Mouse (Mus musculus) heart, embryonic 11.5 days (tissue): ENCODE measurements at regions not wholly inside any gene's neighbourhood (a gene's known extent, or its start where the extent isn't known, plus 50 kb on each side); places are given as distances from the start of the nearest gene placed in this dataset.

Source experiments
- ATAC-seq: fragments of 200-750 bp; cut with Nextera tagmentation; replicated peaks from 2 replicates; pipeline ENCODE4 v1.8.0; 2017; ENCODE audit warnings: moderate library complexity; ENCODE audit not compliant: insufficient number of reproducible peaks, low FRiP score, low TSS enrichment
- H3K27ac ChIP-seq: fragments of 300-500 bp; sonication (generic); 2 replicates; pipeline ENCODE4 v1.5.1; 2014; ENCODE audit warnings: mild to moderate bottlenecking, low read depth, low read length
- H3K27me3 ChIP-seq: fragments of 300-500 bp; sonication (generic); 2 replicates; pipeline ENCODE4 v1.6.1; 2014; ENCODE audit warnings: mild to moderate bottlenecking, low read length, mixed read lengths; ENCODE audit not compliant: control insufficient read depth, insufficient read depth
- H3K36me3 ChIP-seq: fragments of 300-500 bp; sonication (generic); 2 replicates; pipeline ENCODE4 v1.6.1; 2014; ENCODE audit warnings: mild to moderate bottlenecking, low read length, moderate library complexity, mixed read lengths; ENCODE audit not compliant: control insufficient read depth, insufficient read depth
- H3K4me1 ChIP-seq: fragments of 300-500 bp; sonication (generic); 2 replicates; pipeline ENCODE4 v1.6.1; 2014; ENCODE audit warnings: low read length; ENCODE audit not compliant: control insufficient read depth, insufficient read depth
- H3K4me2 ChIP-seq: fragments of 300-500 bp; sonication (generic); 2 replicates; pipeline ENCODE4 v1.6.1; 2014; ENCODE audit warnings: mild to moderate bottlenecking, moderate library complexity
- H3K4me3 ChIP-seq: fragments of 300-500 bp; sonication (generic); 2 replicates; pipeline ENCODE4 v1.5.1; 2014; ENCODE audit warnings: low read depth, low read length
- H3K9ac ChIP-seq: fragments of 300-500 bp; sonication (generic); 2 replicates; pipeline ENCODE4 v1.6.1; 2014; ENCODE audit warnings: mild to moderate bottlenecking, low read depth, low read length, moderate library complexity
- H3K9me3 ChIP-seq: fragments of 300-500 bp; sonication (generic); replicated peaks from 2 replicates; pipeline ENCODE4 v1.6.1; 2016; ENCODE audit warnings: low read length; ENCODE audit not compliant: control insufficient read depth
- WGBS: fragments of 180-500 bp; shearing (Covaris S2); extraction: QIAGEN DNeasy Blood & Tissue Kit; methylation state at CpG from one replicate; pipeline ENCODE4 v1.1.7; 2014; ENCODE audit not compliant: insufficient replicate concordance; 5-methylcytosine and 5-hydroxymethylcytosine counted together

GRCm38 (mm10) chr1:137839263-137839662 is 336.2 kb downstream of the Ptprc start:
- H3K27me3 ChIP-seq = no peaks in the 10 kb centered on the region
- H3K36me3 ChIP-seq = no peaks in the 10 kb centered on the region
- no peak for ATAC-seq
- no peaks in the 10 kb centered on the region for H3K9me3 ChIP-seq
- no peak overlapping the region for H3K4me3 ChIP-seq
- H3K4me1 ChIP-seq = no peaks in the 10 kb centered on the region
- no peak overlapping the region for H3K9ac ChIP-seq
- 62% methylated on average over 2 of the region's 2 CpGs for WGBS
- H3K27ac ChIP-seq = no peak overlapping the region
- H3K4me2 ChIP-seq = no peak overlapping the region

DNA sequence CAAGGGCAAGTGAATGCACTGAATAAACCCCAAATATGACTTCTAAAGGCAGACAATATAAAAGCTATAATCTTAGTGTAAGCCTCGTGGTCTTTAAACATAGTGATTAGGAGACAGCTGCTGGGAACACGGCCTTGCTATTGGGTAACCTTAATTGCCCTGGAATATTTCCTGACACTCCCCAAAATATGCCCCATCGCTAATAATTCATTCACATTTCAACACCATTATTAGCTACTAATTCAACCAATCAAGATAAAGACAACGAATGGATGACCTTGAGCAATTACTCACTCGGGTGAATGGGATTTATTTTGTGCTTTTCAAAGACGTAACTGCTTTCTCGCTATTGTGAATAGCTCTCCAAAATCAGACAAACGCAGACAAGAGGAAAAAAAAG is 337.2 kb downstream of the Ptprc start:
- H3K27me3 ChIP-seq = no peaks in the 10 kb centered on the region
- no peak overlapping the region for H3K4me2 ChIP-seq
- no peaks in the 10 kb centered on the region for H3K4me1 ChIP-seq
- no peak overlapping the region for H3K9ac ChIP-seq
- no peaks in the 10 kb centered on the region for H3K36me3 ChIP-seq
- H3K27ac ChIP-seq = no peak overlapping the region
- 67% methylated on average over 8 of the region's 8 CpGs for WGBS
- no peak for ATAC-seq
- no peak overlapping the region for H3K4me3 ChIP-seq
- H3K9me3 ChIP-seq = no peaks in the 10 kb centered on the region

- no peak overlapping the region for H3K9ac ChIP-seq
- no peaks in the 10 kb centered on the region for H3K9me3 ChIP-seq
- ATAC-seq = no peak
- no peak overlapping the region for H3K4me2 ChIP-seq
- no peaks in the 10 kb centered on the region for H3K27me3 ChIP-seq
- WGBS = 71% methylated on average over 3 of the region's 3 CpGs
- H3K27ac ChIP-seq = no peak overlapping the region
- H3K4me3 ChIP-seq = no peak overlapping the region
- no peaks in the 10 kb centered on the region for H3K36me3 ChIP-seq
- H3K4me1 ChIP-seq = peaks cover 7% of the 10 kb centered on the region; the same call in 1 of the 2 replicates
Measured at GRCm38 (mm10) chr1:137833535-137833934, 342.0 kb downstream of the Ptprc start.

DNA sequence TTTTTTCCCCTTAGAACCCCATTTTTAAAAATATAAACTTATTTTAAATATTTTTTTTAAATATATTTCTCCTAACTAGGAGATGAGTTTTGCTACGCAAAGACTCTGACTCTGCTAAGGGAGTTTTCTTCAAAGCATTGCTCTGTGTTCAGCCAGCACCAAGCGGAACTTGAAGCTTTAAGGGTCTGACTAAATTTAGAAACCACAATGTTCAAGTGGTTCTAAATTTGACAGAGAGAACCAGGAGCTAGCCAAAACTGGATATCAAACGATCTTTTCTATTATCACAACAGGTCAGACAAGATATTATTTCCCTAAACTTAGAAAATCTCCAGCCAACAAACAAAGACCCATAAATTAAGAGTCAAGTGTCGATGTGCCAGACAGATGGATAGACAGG is 344.2 kb downstream of the Ptprc start:
- 44% methylated on average over 4 of the region's 4 CpGs for WGBS
- peak overlapping the region; percentile 35; the same call in 1 of the 2 replicates for H3K27ac ChIP-seq
- no peak overlapping the region for H3K9ac ChIP-seq
- H3K27me3 ChIP-seq = no peaks in the 10 kb centered on the region
- H3K36me3 ChIP-seq = no peaks in the 10 kb centered on the region
- no peak overlapping the region for H3K4me2 ChIP-seq
- ATAC-seq = no peak
- peaks cover 7% of the 10 kb centered on the region; the same call in 1 of the 2 replicates for H3K4me1 ChIP-seq
- no peak overlapping the region for H3K4me3 ChIP-seq
- H3K9me3 ChIP-seq = no peaks in the 10 kb centered on the region

DNA sequence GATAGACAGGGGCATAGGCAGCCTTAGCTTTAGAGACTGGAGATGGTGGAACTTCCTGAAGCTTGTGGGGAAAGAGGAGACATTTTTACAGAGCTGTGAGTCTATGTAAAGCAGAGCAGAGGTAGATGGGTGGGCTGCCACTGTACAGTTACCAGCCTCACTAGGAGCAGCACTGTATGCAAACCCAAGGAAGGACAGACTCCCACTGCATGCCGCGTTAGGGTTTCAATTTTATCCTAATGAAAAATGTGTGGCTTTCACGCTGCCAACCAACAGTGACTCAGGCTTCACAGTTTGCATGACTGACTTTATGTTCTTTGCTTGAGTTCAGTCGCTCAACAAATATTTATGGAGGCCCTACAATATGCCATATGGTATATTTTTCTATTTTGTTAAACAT is 348.1 kb downstream of the Ptprc start:
- H3K36me3 ChIP-seq = no peaks in the 10 kb centered on the region
- H3K9me3 ChIP-seq = no peaks in the 10 kb centered on the region
- H3K27me3 ChIP-seq = no peaks in the 10 kb centered on the region
- ATAC-seq = no peak
- H3K4me2 ChIP-seq = no peak overlapping the region
- WGBS = 81% methylated on average over 4 of the region's 4 CpGs
- peaks cover 7% of the 10 kb centered on the region; the same call in 1 of the 2 replicates for H3K4me1 ChIP-seq
- no peak overlapping the region for H3K27ac ChIP-seq
- H3K9ac ChIP-seq = no peak overlapping the region
- no peak overlapping the region for H3K4me3 ChIP-seq

- WGBS = 85% methylated on average over 4 of the region's 4 CpGs
- no peaks in the 10 kb centered on the region for H3K36me3 ChIP-seq
- H3K4me3 ChIP-seq = no peak overlapping the region
- no peaks in the 10 kb centered on the region for H3K4me1 ChIP-seq
- no peaks in the 10 kb centered on the region for H3K27me3 ChIP-seq
- H3K9ac ChIP-seq = no peak overlapping the region
- H3K9me3 ChIP-seq = no peaks in the 10 kb centered on the region
- no peak overlapping the region for H3K27ac ChIP-seq
- ATAC-seq = no peak
- H3K4me2 ChIP-seq = no peak overlapping the region
Measured at GRCm38 (mm10) chr1:137815401-137815888, 360.1 kb downstream of the Ptprc start.

- Histone ChIP-seq H3K4me1 (no peaks in the 10 kb centered on the region), H3K27ac (no peak overlapping the region), H3K9ac (no peak overlapping the region), H3K27me3 (no peaks in the 10 kb centered on the region), H3K9me3 (no peaks in the 10 kb centered on the region), H3K36me3 (no peaks in the 10 kb centered on the region), H3K4me3 (no peak overlapping the region), H3K4me2 (no peak overlapping the region)
- WGBS = 71% methylated on average over 2 of the region's 2 CpGs
- no peak for ATAC-seq
Measured at GRCm38 (mm10) chr1:137814556-137814955, 361.0 kb downstream of the Ptprc start.

- Histone ChIP-seq H3K36me3 (no peaks in the 10 kb centered on the region), H3K27me3 (no peaks in the 10 kb centered on the region), H3K9me3 (no peaks in the 10 kb centered on the region), H3K4me1 (no peaks in the 10 kb centered on the region), H3K4me2 (no peak overlapping the region), H3K4me3 (no peak overlapping the region), H3K27ac (no peak overlapping the region), H3K9ac (no peak overlapping the region)
- ATAC-seq = no peak
- 69% methylated on average over 1 of the region's 1 CpGs for WGBS
Measured at GRCm38 (mm10) chr1:137813716-137814115, 361.8 kb downstream of the Ptprc start.

DNA sequence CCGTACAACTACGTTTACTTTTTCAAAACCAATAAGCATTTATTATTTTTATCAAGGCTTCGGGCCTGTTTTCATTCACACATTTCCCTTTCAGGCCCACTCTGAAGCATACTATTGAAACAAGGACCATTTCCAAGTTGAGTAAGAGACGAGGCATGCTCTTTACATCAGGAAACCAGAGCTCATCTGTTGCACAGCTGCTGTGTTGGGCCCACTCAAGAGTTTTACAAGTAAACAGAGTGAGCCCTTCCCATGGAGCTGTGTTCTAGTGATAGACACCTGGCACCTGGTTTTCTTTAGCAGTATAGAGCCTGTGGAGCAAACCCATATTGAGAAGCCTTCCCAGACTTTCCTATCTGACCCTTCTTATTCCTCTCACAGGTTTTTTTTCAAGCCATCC is 363.5 kb downstream of the Ptprc start:
- no peak for ATAC-seq
- no peaks in the 10 kb centered on the region for H3K4me1 ChIP-seq
- H3K9ac ChIP-seq = no peak overlapping the region
- no peaks in the 10 kb centered on the region for H3K36me3 ChIP-seq
- no peak overlapping the region for H3K4me3 ChIP-seq
- H3K27me3 ChIP-seq = no peaks in the 10 kb centered on the region
- no peak overlapping the region for H3K4me2 ChIP-seq
- WGBS = 79% methylated on average over 4 of the region's 4 CpGs
- no peaks in the 10 kb centered on the region for H3K9me3 ChIP-seq
- H3K27ac ChIP-seq = no peak overlapping the region
